Mouse (Mus musculus) adrenal gland, postnatal 25 days (tissue): ENCODE measurements around the gene Sult2a4. TPM values are rescaled to one million over a fixed set of nuclear protein-coding genes. Genes with fewer than 3 reads are reported as not detected.
"Not testable (repeated sequence)": the region's sequence is repeated elsewhere in the genome, so short reads cannot be mapped to it uniquely, and the experiment has no call there.

Source experiments
- DNase-seq: peaks from one replicate; pipeline ENCODE4 v3.0.0; 2021; ENCODE audit warnings: mixed read lengths
- long read RNA-seq: library from polyadenylated mRNA; stranded (forward); transcript quantifications from one replicate; pipeline ENCODE4 v2.0.0, GENCODE M21; 2021
- total RNA-seq: library from RNA; stranded (reverse); gene quantifications from 2 replicates; pipeline ENCODE4 v1.2.3, GENCODE M21; 2021

Sult2a4 gene
- not detected in 2 replicates for total RNA-seq
- long read RNA-seq, result 0 reads

- not testable (repeated sequence) for DNase-seq
Measured at GRCm38 (mm10) chr7:13989507-13989906, at the start of gene Sult2a4. Sult2a4 (minus strand) TSS chr7:13989607.

- not testable (repeated sequence) for DNase-seq
Measured at GRCm38 (mm10) chr7:14030831-14031230, 41.4 kb upstream of the Sult2a4 start.

GRCm38 (mm10) chr7:14013083-14013482 lies 23.7 kb upstream of the Sult2a4 start:
- no peak for DNase-seq

- DNase-seq, result not testable (repeated sequence)
Measured at GRCm38 (mm10) chr7:14010686-14011085, 21.3 kb upstream of the Sult2a4 start.

Other genes with a start within 250 kb of the Sult2a4 start
- gene Sult2a1, start 152.2 kb downstream of the Sult2a4 start, total RNA-seq, result 3.5 TPM in 1 of 2 replicates, not detected in the other
- not detected in 2 replicates for gene Sult2a3, start 133.4 kb upstream of the Sult2a4 start, total RNA-seq